Mouse (Mus musculus) CH12.LX (cell line): ENCODE results near the gene Col25a1. TPM values are rescaled to one million over a fixed set of nuclear protein-coding genes. Genes with fewer than 3 reads are reported as not detected.

Experiments used
- DNase-seq: peaks from one replicate; pipeline ENCODE4 v3.0.0-alpha.2; 2013; ENCODE audit errors: extremely low read depth
- H3K27ac ChIP-seq: 2 replicates; pipeline ENCODE4 v1.5.1; 2012; ENCODE audit warnings: low read depth, mild to moderate bottlenecking, control low read depth, moderate library complexity; ENCODE audit not compliant: insufficient read depth
- H3K27me3 ChIP-seq: replicated peaks from 2 replicates; pipeline ENCODE3; 2012; ENCODE audit warnings: inconsistent platforms
- H3K36me3 ChIP-seq, 2 experiments: replicated peaks in 1 of 2; 2 replicates each; pipeline versions ENCODE3 to v1.6.1; 2012; ENCODE audit warnings: inconsistent platforms in 1 of 2, low read length in 1 of 2, mild to moderate bottlenecking in 1 of 2, mixed read lengths in 1 of 2, moderate library complexity in 1 of 2; ENCODE audit not compliant: control insufficient read depth in 1 of 2, insufficient read depth in 1 of 2
- H3K4me1 ChIP-seq, 2 experiments: 2 replicates each; pipeline ENCODE4 v1.6.1; 2012; ENCODE audit warnings: inconsistent platforms in 1 of 2, moderate library complexity in 1 of 2; ENCODE audit not compliant: insufficient read depth in 2 of 2, control insufficient read depth in 1 of 2
- H3K4me2 ChIP-seq: 2 replicates; pipeline ENCODE4 v1.6.1; 2012; ENCODE audit warnings: low read depth, mild to moderate bottlenecking, control low read depth; ENCODE audit not compliant: poor library complexity, insufficient read depth, severe bottlenecking
- H3K4me3 ChIP-seq, 3 experiments: fragments of 150-350 bp in 1 of 3; sonication (generic) in 1 of 3; replicated peaks in 1 of 3; 2 replicates each; pipeline versions ENCODE3 to v1.5.1; 2011 to 2012; ENCODE audit warnings: low read depth in 2 of 3, low read length in 2 of 3, mild to moderate bottlenecking in 2 of 3, moderate library complexity in 2 of 3, control low read depth in 1 of 3, improper control_type of control experiment in 1 of 3, inconsistent platforms in 1 of 3, mixed read lengths in 1 of 3; ENCODE audit not compliant: poor library complexity in 1 of 3
- H3K79me2 ChIP-seq: replicated peaks from 2 replicates; pipeline ENCODE4 v1.6.1; 2012; ENCODE audit warnings: mild to moderate bottlenecking, moderate library complexity; ENCODE audit not compliant: control insufficient read depth, poor library complexity, insufficient read depth, severe bottlenecking; ENCODE audit errors: extremely low read depth
- H3K9ac ChIP-seq: 2 replicates; pipeline ENCODE4 v1.6.1; 2012; ENCODE audit warnings: low read depth, mild to moderate bottlenecking, control low read depth, moderate library complexity; ENCODE audit not compliant: insufficient read depth
- H3K9me3 ChIP-seq: replicated peaks from 2 replicates; pipeline ENCODE3; 2012; ENCODE audit warnings: low read length, inconsistent platforms, mixed read lengths
- BHLHE40 ChIP-seq: IDR thresholded peaks from 2 replicates; pipeline ENCODE4 v1.6.1; 2011; ENCODE audit warnings: mild to moderate bottlenecking, low read depth, low read length, improper control_type of control experiment
- CHD1 ChIP-seq: IDR thresholded peaks from 2 replicates; pipeline ENCODE4 v1.6.1; 2012; ENCODE audit warnings: low read depth, low read length, improper control_type of control experiment, inconsistent platforms
- CTCF ChIP-seq, 2 experiments: IDR thresholded peaks in 1 of 2; conservative IDR thresholded peaks in 1 of 2; 2 replicates each; pipeline ENCODE4 v1.5.1; 2011 to 2012; ENCODE audit warnings: low read depth in 2 of 2, low read length in 2 of 2, improper control_type of control experiment in 1 of 2, inconsistent platforms in 1 of 2, mild to moderate bottlenecking in 1 of 2, moderate library complexity in 1 of 2
- E2F4 ChIP-seq: IDR thresholded peaks from 2 replicates; pipeline ENCODE4 v1.6.1; 2011; ENCODE audit warnings: low read depth, low read length, improper control_type of control experiment; ENCODE audit not compliant: insufficient replicate concordance
- EP300 ChIP-seq: IDR thresholded peaks from 2 replicates; pipeline ENCODE4 v1.6.1; 2011; ENCODE audit warnings: low read length, improper control_type of control experiment
- GABPA ChIP-seq: IDR thresholded peaks from 2 replicates; pipeline ENCODE4 v1.6.1; 2012; ENCODE audit warnings: low read depth, low read length, improper control_type of control experiment, inconsistent platforms; ENCODE audit not compliant: insufficient replicate concordance
- HCFC1 ChIP-seq: IDR thresholded peaks from 2 replicates; pipeline ENCODE4 v1.6.1; 2012; ENCODE audit warnings: low read depth, mild to moderate bottlenecking, inconsistent platforms, low read length, improper control_type of control experiment
- IRF4 ChIP-seq: IDR thresholded peaks from 2 replicates; pipeline ENCODE4 v1.6.1; 2014; ENCODE audit warnings: low read depth, mild to moderate bottlenecking, inconsistent platforms, low read length, improper control_type of control experiment
- JUN ChIP-seq: IDR thresholded peaks from 2 replicates; pipeline ENCODE4 v1.6.1; 2011; ENCODE audit warnings: low read depth, mild to moderate bottlenecking, low read length, improper control_type of control experiment, moderate library complexity; ENCODE audit not compliant: insufficient read depth
- JUND ChIP-seq: conservative IDR thresholded peaks from 2 replicates; pipeline ENCODE4 v1.6.1; 2011; ENCODE audit warnings: low read depth, low read length, improper control_type of control experiment
- KAT2A ChIP-seq: IDR thresholded peaks from 2 replicates; pipeline ENCODE4 v1.6.1; 2012; ENCODE audit warnings: low read length, improper control_type of control experiment, inconsistent platforms; ENCODE audit not compliant: insufficient replicate concordance
- MAFK ChIP-seq: IDR thresholded peaks from 2 replicates; pipeline ENCODE4 v1.6.1; 2011; ENCODE audit warnings: low read length, improper control_type of control experiment; ENCODE audit not compliant: insufficient replicate concordance
- MAZ ChIP-seq: IDR thresholded peaks from 2 replicates; pipeline ENCODE4 v1.6.1; 2012; ENCODE audit warnings: low read depth, mild to moderate bottlenecking, inconsistent platforms, low read length, improper control_type of control experiment, moderate library complexity
- MYC ChIP-seq: IDR thresholded peaks from 2 replicates; pipeline ENCODE4 v1.6.1; 2011; ENCODE audit warnings: low read depth, mild to moderate bottlenecking, improper control_type of control experiment, low read length
- POLR2A ChIP-seq: IDR thresholded peaks from 2 replicates; pipeline ENCODE4 v1.6.1; 2011; ENCODE audit warnings: low read depth, mild to moderate bottlenecking, improper control_type of control experiment, low read length
- RCOR1 ChIP-seq: conservative IDR thresholded peaks from 2 replicates; pipeline ENCODE4 v1.6.1; 2012; ENCODE audit warnings: low read depth, mild to moderate bottlenecking, inconsistent platforms, low read length, improper control_type of control experiment
- SIN3A ChIP-seq: IDR thresholded peaks from 2 replicates; pipeline ENCODE4 v1.6.1; 2012; ENCODE audit warnings: low read length, improper control_type of control experiment, inconsistent platforms
- SMC3 ChIP-seq: IDR thresholded peaks from 2 replicates; pipeline ENCODE4 v1.6.1; 2011; ENCODE audit warnings: low read depth, low read length, improper control_type of control experiment
- UBTF ChIP-seq: IDR thresholded peaks from 2 replicates; pipeline ENCODE4 v1.6.1; 2012; ENCODE audit warnings: low read depth, mild to moderate bottlenecking, inconsistent platforms, low read length, improper control_type of control experiment, moderate library complexity
- ZC3H11A ChIP-seq: IDR thresholded peaks from 2 replicates; pipeline ENCODE4 v1.6.1; 2012; ENCODE audit warnings: low read depth, mild to moderate bottlenecking, inconsistent platforms, low read length, improper control_type of control experiment
- dilution Hi-C: fragments of 300-500 bp; cut with MboI; formaldehyde crosslinking; loops from 2 replicates; pipeline ENCODE4 v1.14.3; 2020; ENCODE audit warnings: low sequenced_read_pairs; ENCODE audit not compliant: extremely low pct_unique_long_range_greater_than_20kb, extremely low pct_ligation_motif_present
- in situ Hi-C: fragments of 300-500 bp; cut with MboI; formaldehyde crosslinking; loops from 3 replicates; pipeline ENCODE4 v1.14.3; 2019; ENCODE audit warnings: low sequenced_read_pairs, low pct_ligation_motif_present, low pct_unique_long_range_greater_than_20kb, mixed read lengths
- polyA plus RNA-seq: library from polyadenylated mRNA; unstranded; fragments of >175 nt; gene quantifications from 2 replicates; pipeline ENCODE4 v1.2.1, GENCODE M21; 2012; ENCODE audit warnings: low read depth; ENCODE audit not compliant: insufficient read length
- total RNA-seq, 2 experiments: library from RNA; depleted of rRNA; stranded (reverse); fragments of 300-350 nt in 1 of 2; fragments of >200 nt in 1 of 2; gene quantifications; 2 replicates each; pipeline ENCODE4 v1.2.3; 2012 to 2014

The Col25a1 gene
- total and polyA plus RNA-seq, 3 experiments: not detected

GRCm38 (mm10) chr3:130160902-130161301, 29.6 kb downstream of the Col25a1 start:
- H3K9me3 ChIP-seq: no peaks in the 10 kb centered on the region
- TF ChIP-seq CHD1 (no peak), MAFK (no peak), SIN3A (no peak), HCFC1 (no peak), RCOR1 (no peak), IRF4 (no peak), POLR2A (no peak), MAZ (no peak), E2F4 (no peak), UBTF (no peak), JUND (no peak), MYC (no peak), BHLHE40 (no peak), ZC3H11A (no peak), EP300 (no peak), KAT2A (no peak), JUN (no peak), SMC3 (no peak)
- TF ChIP-seq, all 38 proteins: peak for 0
- no peak overlapping the region for H3K4me3 ChIP-seq
- no peaks in the 10 kb centered on the region for H3K79me2 ChIP-seq
- no peaks in the 10 kb centered on the region for H3K36me3 ChIP-seq
- no peaks in the 10 kb centered on the region for H3K27me3 ChIP-seq
- no peak overlapping the region for H3K9ac ChIP-seq
- DNase-seq: no peak
- no peak overlapping the region for H3K4me2 ChIP-seq
- dilution Hi-C loops (no loop called here), in situ Hi-C loops (no loop called here)
- H3K27ac ChIP-seq: no peak overlapping the region
- H3K4me1 ChIP-seq: no peaks in the 10 kb centered on the region

- Histone ChIP-seq H3K4me3 (no peak overlapping the region), H3K9ac (no peak overlapping the region), H3K27ac (no peak overlapping the region), H3K36me3 (no peaks in the 10 kb centered on the region)
- in situ Hi-C loops: no loop called here
- no peak for TF ChIP-seq GABPA
- TF ChIP-seq CTCF (conservative IDR thresholded peaks at IDR 0.05 in 1 of 2, IDR thresholded peaks at IDR 0.05 in 1 of 2; ENCODE audit: low read depth in 2 of 2, low read length in 2 of 2): no peak
- no peak for TF ChIP-seq UBTF
- TF ChIP-seq, all 38 proteins: peak for 0
- Histone ChIP-seq H3K9me3 (no peaks in the 10 kb centered on the region), H3K4me1 (no peaks in the 10 kb centered on the region), H3K79me2 (no peaks in the 10 kb centered on the region), H3K27me3 (no peaks in the 10 kb centered on the region), H3K4me2 (no peak overlapping the region)
- DNase-seq: no peak
- dilution Hi-C loops: no loop called here
Measured at GRCm38 (mm10) chr3:130161323-130161917, 30.1 kb downstream of the Col25a1 start.
